Mouse (Mus musculus): ENCODE data around the gene Mapk8ip1. TPM values are rescaled to one million over a fixed set of nuclear protein-coding genes. Genes with fewer than 3 reads are reported as not detected.
A peak's percentile ranks its signal among the peaks of the same experiment; 100 is the strongest.

Gene Mapk8ip1
- polyA plus RNA-seq, 1 experiment from 2014 or later = 15.1 TPM

DNA sequence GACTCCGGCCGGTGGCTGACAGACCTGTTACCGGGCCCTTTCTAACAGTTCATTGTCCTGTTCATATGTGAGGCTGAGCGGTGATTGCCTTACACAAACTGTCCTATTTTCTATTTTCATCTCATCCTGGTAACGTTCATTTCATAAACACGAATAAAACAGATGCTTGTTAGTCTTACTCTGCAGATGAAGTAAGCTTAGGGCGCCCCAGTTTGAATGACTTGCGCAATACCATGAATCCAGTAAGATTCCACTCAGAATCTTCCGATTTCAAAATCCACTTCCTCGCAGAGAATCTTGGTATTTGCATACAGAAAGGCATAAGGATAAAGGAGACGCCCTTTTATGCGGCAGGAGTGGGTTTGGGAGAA, 33.3 kb upstream of the Mapk8ip1 start:
- ATAC-seq (ENCODE audit: borderline replicate concordance, extremely low read depth, low FRiP score, low TSS enrichment) = no peak
- H3K27ac ChIP-seq = peak overlapping the region; percentile 47; the same call in 1 of the 2 replicates
- no peaks in the 10 kb centered on the region for H3K9me3 ChIP-seq
- H3K4me1 ChIP-seq = peaks cover 49% of the 10 kb centered on the region
- H3K36me3 ChIP-seq = no peaks in the 10 kb centered on the region
- H3K4me2 ChIP-seq = peak overlapping the region; percentile 84
- peak overlapping the region; percentile 27 for H3K9ac ChIP-seq
- H3K4me3 ChIP-seq = peak overlapping the region; percentile 92
- no peaks in the 10 kb centered on the region for H3K27me3 ChIP-seq
- WGBS = 4% methylated on average over 12 of the region's 12 CpGs

- Histone ChIP-seq H3K9me3 (no peaks in the 10 kb centered on the region), H3K27ac (peak within 1 kb of the TSS; percentile 66), H3K4me2 (peak within 1 kb of the TSS; percentile 84), H3K4me3 (peak within 1 kb of the TSS; percentile 92), H3K4me1 (peaks cover 55% of the 10 kb centered on the region), H3K36me3 (no peaks in the 10 kb centered on the region), H3K9ac (peak within 1 kb of the TSS; percentile 82), H3K27me3 (no peaks in the 10 kb centered on the region)
- peak; percentile 98 for ATAC-seq (ENCODE audit: borderline replicate concordance, extremely low read depth, low FRiP score, low TSS enrichment)
- under 1% methylated on average over 62 of the region's 76 CpGs for WGBS
Observed at GRCm38 (mm10) chr2:92433578-92434374, 32.7 kb upstream of the Mapk8ip1 start, which contains the start of gene Cry2. Gene Cry2, minus strand, starts transcription at chr2:92434043.

- ATAC-seq (ENCODE audit: borderline replicate concordance, extremely low read depth, low FRiP score, low TSS enrichment) = no peak
- H3K27me3 ChIP-seq = no peaks in the 10 kb centered on the region
- peak overlapping the region; percentile 92 for H3K4me3 ChIP-seq
- H3K4me2 ChIP-seq = peak overlapping the region; percentile 84
- H3K9ac ChIP-seq = peak overlapping the region; percentile 82
- H3K9me3 ChIP-seq = no peaks in the 10 kb centered on the region
- peak overlapping the region; percentile 66 for H3K27ac ChIP-seq
- no peaks in the 10 kb centered on the region for H3K36me3 ChIP-seq
- WGBS = 18% methylated on average over 17 of the region's 17 CpGs
- peaks cover 63% of the 10 kb centered on the region for H3K4me1 ChIP-seq
Observed at GRCm38 (mm10) chr2:92432299-92433295, 31.5 kb upstream of the Mapk8ip1 start.

GRCm38 (mm10) chr2:92431611-92432179, 30.6 kb upstream of the Mapk8ip1 start:
- ATAC-seq (ENCODE audit: borderline replicate concordance, extremely low read depth, low FRiP score, low TSS enrichment) = no peak
- 23% methylated on average over 11 of the region's 11 CpGs for WGBS
- no peaks in the 10 kb centered on the region for H3K9me3 ChIP-seq
- H3K4me2 ChIP-seq = peak overlapping the region; percentile 84
- H3K27ac ChIP-seq = peak overlapping the region; percentile 66
- peaks cover 69% of the 10 kb centered on the region for H3K4me1 ChIP-seq
- no peaks in the 10 kb centered on the region for H3K27me3 ChIP-seq
- peak overlapping the region; percentile 92 for H3K4me3 ChIP-seq
- peak overlapping the region; percentile 37 for H3K9ac ChIP-seq
- H3K36me3 ChIP-seq = no peaks in the 10 kb centered on the region

- H3K9ac ChIP-seq = peak overlapping the region; percentile 37
- peak overlapping the region; percentile 84 for H3K4me2 ChIP-seq
- no peaks in the 10 kb centered on the region for H3K27me3 ChIP-seq
- no peaks in the 10 kb centered on the region for H3K36me3 ChIP-seq
- H3K4me1 ChIP-seq = peaks cover 76% of the 10 kb centered on the region
- peak overlapping the region; percentile 92 for H3K4me3 ChIP-seq
- 46% methylated on average over 21 of the region's 21 CpGs for WGBS
- H3K27ac ChIP-seq = peak overlapping the region; percentile 66
- no peaks in the 10 kb centered on the region for H3K9me3 ChIP-seq
- ATAC-seq (ENCODE audit: borderline replicate concordance, extremely low read depth, low FRiP score, low TSS enrichment) = peak; percentile 20; the same call in 1 of the 2 replicates
Observed at GRCm38 (mm10) chr2:92430723-92431541, 29.9 kb upstream of the Mapk8ip1 start.

GRCm38 (mm10) chr2:92430089-92430488, 29.0 kb upstream of the Mapk8ip1 start:
- Histone ChIP-seq H3K4me1 (peaks cover 84% of the 10 kb centered on the region), H3K27ac (peak overlapping the region; percentile 66; the same call in 1 of the 2 replicates), H3K36me3 (no peaks in the 10 kb centered on the region), H3K9ac (no peak overlapping the region), H3K27me3 (no peaks in the 10 kb centered on the region), H3K9me3 (no peaks in the 10 kb centered on the region), H3K4me3 (no peak overlapping the region), H3K4me2 (no peak overlapping the region)
- no peak for ATAC-seq (ENCODE audit: borderline replicate concordance, extremely low read depth, low FRiP score, low TSS enrichment)
- 50% methylated on average over 2 of the region's 2 CpGs for WGBS

- Histone ChIP-seq H3K27me3 (no peaks in the 10 kb centered on the region), H3K9ac (no peak overlapping the region), H3K4me3 (no peak overlapping the region), H3K4me2 (no peak overlapping the region), H3K9me3 (no peaks in the 10 kb centered on the region), H3K4me1 (peaks cover 92% of the 10 kb centered on the region), H3K27ac (peak overlapping the region; percentile 72), H3K36me3 (peaks cover 9% of the 10 kb centered on the region; the same call in 1 of the 2 replicates)
- 30% methylated on average over 6 of the region's 6 CpGs for WGBS
- peak; percentile 62; the same call in 1 of the 2 replicates for ATAC-seq (ENCODE audit: borderline replicate concordance, extremely low read depth, low FRiP score, low TSS enrichment)
Observed at GRCm38 (mm10) chr2:92427882-92428281, 26.8 kb upstream of the Mapk8ip1 start.

- WGBS = 52% methylated on average over 3 of the region's 3 CpGs
- H3K9ac ChIP-seq = no peak overlapping the region
- peak overlapping the region; percentile 43 for H3K27ac ChIP-seq
- H3K9me3 ChIP-seq = no peaks in the 10 kb centered on the region
- no peak overlapping the region for H3K4me3 ChIP-seq
- no peaks in the 10 kb centered on the region for H3K27me3 ChIP-seq
- peaks cover 22% of the 10 kb centered on the region for H3K36me3 ChIP-seq
- peaks cover 77% of the 10 kb centered on the region for H3K4me1 ChIP-seq
- H3K4me2 ChIP-seq = no peak overlapping the region
- no peak for ATAC-seq (ENCODE audit: borderline replicate concordance, extremely low read depth, low FRiP score, low TSS enrichment)
Observed at GRCm38 (mm10) chr2:92426426-92426825, 25.4 kb upstream of the Mapk8ip1 start.

- Histone ChIP-seq H3K36me3 (peaks cover 33% of the 10 kb centered on the region), H3K4me1 (peaks cover 67% of the 10 kb centered on the region), H3K4me3 (no peak overlapping the region), H3K9ac (no peak overlapping the region), H3K9me3 (no peaks in the 10 kb centered on the region), H3K4me2 (no peak overlapping the region), H3K27me3 (no peaks in the 10 kb centered on the region), H3K27ac (peak overlapping the region; percentile 90)
- WGBS = 73% methylated on average over 4 of the region's 4 CpGs
- ATAC-seq (ENCODE audit: borderline replicate concordance, extremely low read depth, low FRiP score, low TSS enrichment) = no peak
Observed at GRCm38 (mm10) chr2:92425366-92425765, 24.3 kb upstream of the Mapk8ip1 start.

GRCm38 (mm10) chr2:92424462-92425308, 23.6 kb upstream of the Mapk8ip1 start:
- Histone ChIP-seq H3K9me3 (no peaks in the 10 kb centered on the region), H3K4me3 (no peak overlapping the region), H3K9ac (no peak overlapping the region), H3K4me1 (peaks cover 61% of the 10 kb centered on the region), H3K27ac (peak overlapping the region; percentile 90), H3K36me3 (peaks cover 40% of the 10 kb centered on the region), H3K4me2 (peak overlapping the region; percentile 24; the same call in 1 of the 2 replicates), H3K27me3 (no peaks in the 10 kb centered on the region)
- 61% methylated on average over 9 of the region's 9 CpGs for WGBS
- ATAC-seq (ENCODE audit: borderline replicate concordance, extremely low read depth, low FRiP score, low TSS enrichment) = peak; percentile 56
